Mouse (Mus musculus): ENCODE measurements around the gene Rhbdf1. TPM values are rescaled to one million over a fixed set of nuclear protein-coding genes. Genes with fewer than 3 reads are reported as not detected.

Gene Rhbdf1
- polyA plus RNA-seq, 1 experiment from 2014 or later = 35.6 TPM

Other genes with a start within 250 kb of the Rhbdf1 start
- gene Nsg2, start 221.8 kb downstream of the Rhbdf1 start, polyA plus RNA-seq (2015; fragmentation: Nextera tagmentation; extraction: Ambion mirVana) = 1.3 and 4.6 TPM in 2 replicates
- 0.09 and 0.77 TPM in 2 replicates for gene Il9r, start 22.0 kb downstream of the Rhbdf1 start, polyA plus RNA-seq (2015; fragmentation: Nextera tagmentation; extraction: Ambion mirVana)
- gene Snrnp25, start 16.9 kb downstream of the Rhbdf1 start, polyA plus RNA-seq (2015; fragmentation: Nextera tagmentation; extraction: Ambion mirVana) = 34.5 and 45.1 TPM in 2 replicates
- gene Mpg, start 4.2 kb upstream of the Rhbdf1 start, polyA plus RNA-seq (2015; fragmentation: Nextera tagmentation; extraction: Ambion mirVana) = 14.3 and 22.4 TPM in 2 replicates
- gene Nprl3, start 45.4 kb upstream of the Rhbdf1 start, polyA plus RNA-seq (2015; fragmentation: Nextera tagmentation; extraction: Ambion mirVana) = 29.8 and 33.6 TPM in 2 replicates
- 195 and 375 TPM in 2 replicates for gene Hba-x, start 54.1 kb upstream of the Rhbdf1 start, polyA plus RNA-seq (2015; fragmentation: Nextera tagmentation; extraction: Ambion mirVana)
- 23,640 and 24,567 TPM in 2 replicates for gene Hba-a1, start 61.2 kb upstream of the Rhbdf1 start, polyA plus RNA-seq (2015; fragmentation: Nextera tagmentation; extraction: Ambion mirVana)
- gene Hbq1b, start 64.7 kb upstream of the Rhbdf1 start, polyA plus RNA-seq (2015; fragmentation: Nextera tagmentation; extraction: Ambion mirVana) = 3.1 and 3.6 TPM in 2 replicates
- 64,616 and 65,648 TPM in 2 replicates for gene Hba-a2, start 74.2 kb upstream of the Rhbdf1 start, polyA plus RNA-seq (2015; fragmentation: Nextera tagmentation; extraction: Ambion mirVana)
- 3.2 TPM in 2 replicates for gene Hbq1a, start 77.8 kb upstream of the Rhbdf1 start, polyA plus RNA-seq (2015; fragmentation: Nextera tagmentation; extraction: Ambion mirVana)
- gene Sh3pxd2b, start 125.5 kb upstream of the Rhbdf1 start, polyA plus RNA-seq (2015; fragmentation: Nextera tagmentation; extraction: Ambion mirVana) = 9.3 and 15.5 TPM in 2 replicates
- 23.3 and 28.6 TPM in 2 replicates for gene Ubtd2, start 233.1 kb upstream of the Rhbdf1 start, polyA plus RNA-seq (2015; fragmentation: Nextera tagmentation; extraction: Ambion mirVana)